Mouse (Mus musculus): ENCODE data around the gene Ugt3a2. TPM values are rescaled to one million over a fixed set of nuclear protein-coding genes. Genes with fewer than 3 reads are reported as not detected.

The Ugt3a2 gene
- 1.6 and 2.2 TPM in 2 replicates for polyA plus RNA-seq (2015; fragmentation: Nextera tagmentation; extraction: Ambion mirVana)

GRCm38 (mm10) chr15:9335341-9335740 is at the start of gene Ugt3a2:
Gene Ugt3a2, plus strand, starts transcription at chr15:9335550.
- no peak within 1 kb of the TSS for H3K9ac ChIP-seq
- no peaks in the 10 kb centered on the region for H3K9me3 ChIP-seq (replicated peaks)
- ATAC-seq (ENCODE audit: insufficient read depth): no peak
- no peak within 1 kb of the TSS for H3K27ac ChIP-seq (replicated peaks)
- no peaks in the 10 kb centered on the region for H3K4me1 ChIP-seq (replicated peaks)
- no peaks in the 10 kb centered on the region for H3K36me3 ChIP-seq (replicated peaks)
- no peak within 1 kb of the TSS for H3K4me3 ChIP-seq (replicated peaks)
- WGBS (ENCODE audit: insufficient replicate concordance): 60% methylated on average over 4 of the region's 4 CpGs
- H3K27me3 ChIP-seq: no peaks in the 10 kb centered on the region
- H3K4me2 ChIP-seq: no peak within 1 kb of the TSS

GRCm38 (mm10) chr15:9289660-9290059 is 45.7 kb upstream of the Ugt3a2 start:
- WGBS (ENCODE audit: insufficient replicate concordance): 42% methylated on average over 2 of the region's 2 CpGs
- Histone ChIP-seq H3K9ac (no peak overlapping the region), H3K4me2 (no peak overlapping the region), H3K9me3 (replicated peaks) (no peaks in the 10 kb centered on the region), H3K27me3 (no peaks in the 10 kb centered on the region), H3K4me1 (replicated peaks) (no peaks in the 10 kb centered on the region), H3K4me3 (replicated peaks) (no peak overlapping the region), H3K27ac (replicated peaks) (no peak overlapping the region), H3K36me3 (replicated peaks) (no peaks in the 10 kb centered on the region)
- no peak for ATAC-seq (ENCODE audit: insufficient read depth)

DNA sequence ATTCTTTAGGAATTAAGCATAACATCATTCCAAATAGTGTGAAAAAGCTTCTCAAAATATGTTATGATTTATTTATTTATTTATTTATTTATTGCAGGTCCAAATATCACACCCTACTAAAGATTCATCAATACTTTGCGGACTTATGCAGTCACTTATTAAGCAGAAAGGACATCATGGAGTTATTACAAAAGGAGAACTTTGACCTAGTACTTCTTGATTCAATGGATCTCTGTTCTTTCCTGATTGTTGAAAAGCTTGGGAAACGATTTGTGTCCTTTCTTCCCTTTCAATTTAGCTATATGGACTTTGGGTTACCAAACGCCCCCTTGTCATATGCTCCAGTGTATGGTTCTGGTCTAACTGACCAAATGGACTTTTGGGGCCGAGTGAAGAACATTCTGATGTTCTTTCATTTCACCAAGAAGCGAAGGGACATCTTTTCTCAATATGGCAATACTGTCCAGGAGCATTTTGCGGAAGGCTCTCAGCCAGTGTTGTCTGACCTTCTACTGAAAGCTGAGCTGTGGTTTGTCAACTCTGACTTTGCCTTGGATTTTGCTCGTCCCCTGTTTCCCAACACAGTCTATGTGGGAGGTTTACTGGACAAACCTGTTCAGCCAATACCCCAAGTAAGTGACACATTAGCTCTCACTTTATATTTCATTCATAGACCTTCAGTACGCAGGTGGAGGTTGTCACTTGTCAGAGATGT is 29.2 kb upstream of the Ugt3a2 start:
- no peaks in the 10 kb centered on the region for H3K36me3 ChIP-seq (replicated peaks)
- H3K4me2 ChIP-seq: no peak overlapping the region
- no peak overlapping the region for H3K9ac ChIP-seq
- H3K27me3 ChIP-seq: no peaks in the 10 kb centered on the region
- no peak for ATAC-seq (ENCODE audit: insufficient read depth)
- no peak overlapping the region for H3K4me3 ChIP-seq (replicated peaks)
- H3K9me3 ChIP-seq (replicated peaks): no peaks in the 10 kb centered on the region
- no peaks in the 10 kb centered on the region for H3K4me1 ChIP-seq (replicated peaks)
- H3K27ac ChIP-seq (replicated peaks): no peak overlapping the region
- 50% methylated on average over 8 of the region's 8 CpGs for WGBS (ENCODE audit: insufficient replicate concordance)

DNA sequence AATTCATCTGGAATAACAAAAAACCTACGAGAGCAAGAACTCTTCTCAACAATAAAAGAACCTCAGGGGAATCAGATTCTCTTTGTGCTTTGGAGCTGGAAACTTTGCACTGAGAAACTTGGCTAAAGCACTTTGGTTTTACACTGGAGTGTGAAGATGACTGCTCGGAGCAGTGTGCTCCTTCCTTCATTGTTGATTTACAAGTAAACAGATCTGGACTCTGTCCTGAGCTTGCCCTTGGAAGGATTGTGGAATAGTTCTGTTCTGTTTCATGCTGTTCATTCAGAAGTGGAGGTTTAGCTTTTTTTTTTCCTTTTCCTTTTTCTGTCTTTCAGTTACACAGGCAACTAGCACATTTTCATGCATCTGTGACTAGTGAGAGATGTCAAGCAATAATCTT is 754 bp upstream of the Ugt3a2 start:
- ATAC-seq (ENCODE audit: insufficient read depth): no peak
- WGBS (ENCODE audit: insufficient replicate concordance): 48% methylated on average over 2 of the region's 2 CpGs
- Histone ChIP-seq H3K27me3 (no peaks in the 10 kb centered on the region), H3K9me3 (replicated peaks) (no peaks in the 10 kb centered on the region), H3K4me3 (replicated peaks) (no peak overlapping the region), H3K4me1 (replicated peaks) (no peaks in the 10 kb centered on the region), H3K9ac (no peak overlapping the region), H3K36me3 (replicated peaks) (no peaks in the 10 kb centered on the region), H3K27ac (replicated peaks) (no peak overlapping the region), H3K4me2 (no peak overlapping the region)

GRCm38 (mm10) chr15:9336616-9337015 is 1.3 kb downstream of the Ugt3a2 start:
- Histone ChIP-seq H3K4me1 (replicated peaks) (no peaks in the 10 kb centered on the region), H3K4me3 (replicated peaks) (no peak overlapping the region), H3K36me3 (replicated peaks) (no peaks in the 10 kb centered on the region), H3K4me2 (no peak overlapping the region), H3K27me3 (no peaks in the 10 kb centered on the region), H3K9ac (no peak overlapping the region), H3K27ac (replicated peaks) (no peak overlapping the region), H3K9me3 (replicated peaks) (no peaks in the 10 kb centered on the region)
- WGBS (ENCODE audit: insufficient replicate concordance): 58% methylated on average over 3 of the region's 3 CpGs
- ATAC-seq (ENCODE audit: insufficient read depth): no peak

DNA sequence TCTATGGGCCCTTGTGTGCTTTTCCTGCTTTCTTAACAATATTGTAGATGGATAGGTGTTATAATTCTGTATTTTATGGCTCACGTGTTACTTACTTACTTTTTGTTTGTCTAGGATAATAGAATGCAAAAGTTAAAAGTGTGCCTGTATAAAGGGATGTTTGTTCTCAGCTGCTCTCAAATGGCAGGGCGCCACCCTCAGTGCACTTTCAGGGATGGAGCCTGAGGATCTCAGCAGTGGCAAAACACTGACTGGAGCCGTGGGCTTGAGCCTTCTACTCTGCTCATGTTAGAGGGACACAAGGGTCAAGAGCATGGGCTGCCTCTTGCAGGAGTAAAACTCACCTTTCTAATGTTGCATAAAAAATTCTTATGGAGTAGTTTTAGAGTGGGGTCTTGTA is 1.7 kb downstream of the Ugt3a2 start:
- H3K4me3 ChIP-seq (replicated peaks): no peak overlapping the region
- ATAC-seq (ENCODE audit: insufficient read depth): no peak
- no peak overlapping the region for H3K9ac ChIP-seq
- H3K27me3 ChIP-seq: no peaks in the 10 kb centered on the region
- H3K9me3 ChIP-seq (replicated peaks): no peaks in the 10 kb centered on the region
- no peak overlapping the region for H3K27ac ChIP-seq (replicated peaks)
- WGBS (ENCODE audit: insufficient replicate concordance): 54% methylated on average over 3 of the region's 3 CpGs
- H3K4me1 ChIP-seq (replicated peaks): no peaks in the 10 kb centered on the region
- no peaks in the 10 kb centered on the region for H3K36me3 ChIP-seq (replicated peaks)
- no peak overlapping the region for H3K4me2 ChIP-seq

DNA sequence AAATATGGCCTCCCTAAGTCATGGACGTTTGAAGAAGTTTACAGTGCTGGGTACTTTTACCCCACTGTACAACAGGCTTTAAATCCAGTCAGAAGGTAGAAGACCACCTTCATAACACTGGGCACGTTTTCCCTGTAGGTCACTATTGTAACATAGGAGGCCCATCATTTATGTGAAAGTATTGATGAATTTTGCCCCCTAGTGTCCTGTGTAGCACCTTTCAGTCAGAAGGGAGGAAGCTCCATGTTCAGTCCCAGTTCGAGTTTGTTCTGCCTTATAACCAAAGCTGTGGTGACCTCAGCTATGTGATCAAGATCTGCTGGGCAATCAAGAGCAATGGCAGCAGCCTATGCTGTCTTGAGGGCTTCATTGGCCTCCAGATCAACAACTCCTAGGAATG is 13.4 kb downstream of the Ugt3a2 start:
- Histone ChIP-seq H3K4me1 (replicated peaks) (no peaks in the 10 kb centered on the region), H3K27ac (replicated peaks) (no peak overlapping the region), H3K27me3 (no peaks in the 10 kb centered on the region), H3K4me2 (no peak overlapping the region), H3K4me3 (replicated peaks) (no peak overlapping the region), H3K9me3 (replicated peaks) (no peaks in the 10 kb centered on the region), H3K9ac (no peak overlapping the region), H3K36me3 (replicated peaks) (no peaks in the 10 kb centered on the region)
- no peak for ATAC-seq (ENCODE audit: insufficient read depth)
- 21% methylated on average over 3 of the region's 3 CpGs for WGBS (ENCODE audit: insufficient replicate concordance)

GRCm38 (mm10) chr15:9362801-9363200 is 27.5 kb downstream of the Ugt3a2 start:
- Histone ChIP-seq H3K4me3 (replicated peaks) (no peak overlapping the region), H3K27me3 (no peaks in the 10 kb centered on the region), H3K36me3 (replicated peaks) (no peaks in the 10 kb centered on the region), H3K27ac (replicated peaks) (no peak overlapping the region), H3K9ac (no peak overlapping the region), H3K9me3 (replicated peaks) (no peaks in the 10 kb centered on the region), H3K4me1 (replicated peaks) (no peaks in the 10 kb centered on the region), H3K4me2 (no peak overlapping the region)
- WGBS (ENCODE audit: insufficient replicate concordance): 58% methylated on average over 2 of the region's 2 CpGs
- no peak for ATAC-seq (ENCODE audit: insufficient read depth)

GRCm38 (mm10) chr15:9368774-9369173 is 33.4 kb downstream of the Ugt3a2 start:
- H3K4me3 ChIP-seq (replicated peaks): no peak overlapping the region

DNA sequence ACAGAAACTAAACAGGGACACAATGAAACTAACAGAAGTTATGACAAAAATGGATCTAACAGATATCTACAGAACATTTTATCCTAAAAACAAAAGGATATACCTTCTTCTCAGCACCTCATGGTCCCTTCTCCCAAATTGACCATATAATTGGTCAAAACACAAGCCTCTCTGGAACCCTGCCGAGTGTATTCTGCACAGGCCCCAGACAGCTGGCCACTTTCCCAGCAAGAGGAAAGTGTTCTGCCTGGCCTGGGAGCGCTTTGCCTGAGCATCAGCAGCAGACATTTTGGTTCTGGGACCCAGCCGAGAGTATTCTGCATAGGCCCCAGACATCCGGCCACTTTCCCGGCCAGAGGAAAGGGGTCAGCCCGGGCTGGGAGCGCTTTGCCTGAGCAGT is 40.9 kb downstream of the Ugt3a2 start:
- Histone ChIP-seq H3K9ac (no peak overlapping the region), H3K4me1 (replicated peaks) (no peaks in the 10 kb centered on the region), H3K4me2 (no peak overlapping the region), H3K27ac (replicated peaks) (no peak overlapping the region), H3K4me3 (replicated peaks) (no peak overlapping the region), H3K9me3 (replicated peaks) (no peaks in the 10 kb centered on the region), H3K36me3 (replicated peaks) (no peaks in the 10 kb centered on the region), H3K27me3 (no peaks in the 10 kb centered on the region)
- 73% methylated on average over 7 of the region's 7 CpGs for WGBS (ENCODE audit: insufficient replicate concordance)
- ATAC-seq (ENCODE audit: insufficient read depth): no peak

More at GRCm38 (mm10) chr15:9368774-9369173, 33.4 kb downstream of the Ugt3a2 start:
- Histone ChIP-seq H3K4me1 (replicated peaks) (no peaks in the 10 kb centered on the region), H3K27me3 (no peaks in the 10 kb centered on the region), H3K27ac (replicated peaks) (no peak overlapping the region), H3K9ac (no peak overlapping the region), H3K4me2 (no peak overlapping the region), H3K36me3 (replicated peaks) (no peaks in the 10 kb centered on the region), H3K9me3 (replicated peaks) (no peaks in the 10 kb centered on the region)
- peak; percentile 87 for ATAC-seq (ENCODE audit: insufficient read depth)
- 53% methylated on average over 3 of the region's 3 CpGs for WGBS (ENCODE audit: insufficient replicate concordance)

GRCm38 (mm10) chr15:9409475-9409874 is 74.1 kb downstream of the Ugt3a2 start:
- H3K9me3 ChIP-seq (replicated peaks): no peaks in the 10 kb centered on the region
- no peaks in the 10 kb centered on the region for H3K36me3 ChIP-seq (replicated peaks)
- H3K27ac ChIP-seq (replicated peaks): no peak overlapping the region
- WGBS (ENCODE audit: insufficient replicate concordance): 62% methylated on average over 3 of the region's 3 CpGs
- H3K27me3 ChIP-seq: no peaks in the 10 kb centered on the region
- H3K4me3 ChIP-seq (replicated peaks): no peak overlapping the region
- H3K4me1 ChIP-seq (replicated peaks): no peaks in the 10 kb centered on the region
- H3K9ac ChIP-seq: no peak overlapping the region
- ATAC-seq (ENCODE audit: insufficient read depth): no peak
- H3K4me2 ChIP-seq: no peak overlapping the region

Data from liver, embryonic 15.5 days (tissue).